Comparison of ENCODE assay signal across 8 mouse cellular contexts in genomic region chr7:19131324-19131848, GRCm38 (mm10). TPM values are rescaled to one million over a fixed set of nuclear protein-coding genes. Genes with fewer than 3 reads are reported as not detected.
DNase-seq lines count a peak whose midpoint lies in the region; ATAC-seq and TF ChIP-seq lines count a peak whose summit lies in the region.

No protein-coding gene starts in this region.

- intact Hi-C loops in gastrocnemius, adult 2 months (cut with DNase I): no loop called here
- intact Hi-C loops in left cerebral cortex, adult 2 months (cut with DNase I): no loop called here

- no peaks in the 10 kb centered on the region; the same call in 1 of the 2 replicates for H3K4me1 ChIP-seq in hindbrain, postnatal 0 days (ENCODE audit: insufficient read depth, low read length)

- peak; percentile 100 for DNase-seq in ZHBTc4 (ENCODE audit: low read depth, low spot score)
- peak; percentile 99 for DNase-seq in gastrocnemius, adult 2 months
- DNase-seq in hindbrain, postnatal 0 days (ENCODE audit: low spot score): peak; percentile 99
- peak; percentile 94 to 96 for DNase-seq in left cerebral cortex, adult 2 months (ENCODE audit: extremely low spot score in 1 of 2, low spot score in 2 of 2)
- DNase-seq in right cerebral cortex, adult 2 months (ENCODE audit: low spot score in 2 of 2): peak; percentile 95 to 96
- peak; percentile 98 for DNase-seq in urinary bladder, postnatal 14 days (ENCODE audit: low spot score)

- peak overlapping the region; percentile 77 for H3K4me3 ChIP-seq in gastrocnemius, adult 2 months
- H3K4me3 ChIP-seq in hindbrain, postnatal 0 days (ENCODE audit: low read length): peak overlapping the region; percentile 40
- H3K4me3 ChIP-seq in left cerebral cortex, adult 2 months: peak overlapping the region; percentile 45

- peak; percentile 87 for TF ChIP-seq CTCF in gastrocnemius, adult 2 months (IDR thresholded peaks at IDR 0.05)
- TF ChIP-seq CTCF in hindbrain, postnatal 0 days (IDR thresholded peaks at IDR 0.05; ENCODE audit: low read depth): peak; percentile 81
- TF ChIP-seq CTCF in left cerebral cortex, adult 2 months (IDR thresholded peaks at IDR 0.05): peak; percentile 90

- WGBS in hindbrain, postnatal 0 days: under 1% methylated on average over 39 of the region's 39 CpGs

- no peaks in the 10 kb centered on the region for H3K27me3 ChIP-seq in hindbrain, postnatal 0 days (ENCODE audit: insufficient read depth, low read length)

- H3K9ac ChIP-seq in hindbrain, postnatal 0 days (replicated peaks; ENCODE audit: low read length): peak overlapping the region; percentile 44

- H3K36me3 ChIP-seq in hindbrain, postnatal 0 days (ENCODE audit: insufficient read depth, low read length): no peaks in the 10 kb centered on the region; the same call in 1 of the 2 replicates

- H3K9me3 ChIP-seq in hindbrain, postnatal 0 days (ENCODE audit: low read length): no peaks in the 10 kb centered on the region

- H3K27ac ChIP-seq in gastrocnemius, adult 2 months: peak overlapping the region; percentile 93
- peak overlapping the region; percentile 86 for H3K27ac ChIP-seq in hindbrain, postnatal 0 days
- peak overlapping the region; percentile 95 for H3K27ac ChIP-seq in left cerebral cortex, adult 2 months

- H3K4me2 ChIP-seq in hindbrain, postnatal 0 days (ENCODE audit: low read depth, low read length): peak overlapping the region; percentile 64

- ATAC-seq in common myeloid progenitor, adult 5-6 weeks (replicated peaks; ENCODE audit: low read depth, poor library complexity, severe bottlenecking): peak; percentile 99
- ATAC-seq in hindbrain, postnatal 0 days: peak; percentile 99
- ATAC-seq in megakaryocyte, adult 5-6 weeks (ENCODE audit: poor library complexity, severe bottlenecking): peak; percentile 100

RNA-seq across cellular contexts. Expression of gene Fbxo46, which starts 11.7 kb away (rescaled TPM):
- 5.7 and 6.6 TPM in 2 replicates for total RNA-seq in common myeloid progenitor, adult 5-6 weeks (2017)
- 1 to 10 TPM; 2.3 to 3.0 TPM for total RNA-seq in gastrocnemius, adult 2 months (2021)
- total RNA-seq in hindbrain, postnatal 0 days (2014; rRNA removed): 19.6 and 23.8 TPM in 2 replicates
- 7.7 and 9.0 TPM in 2 replicates for polyA plus RNA-seq in hindbrain, postnatal 0 days (2015; fragmentation: Nextera tagmentation; extraction: Ambion mirVana)
- 10 to 100 TPM; 13.4 to 14.3 TPM for total RNA-seq in left cerebral cortex, adult 2 months (2021)
- 1.5 and 1.9 TPM in 2 replicates for total RNA-seq in megakaryocyte, adult 5-6 weeks (2015)
- 6.5 and 6.9 TPM in 2 replicates for total RNA-seq in megakaryocyte, adult 5-6 weeks (2017)

RNA-seq across cellular contexts. Expression of gene Gm4969, which starts 13.2 kb away (rescaled TPM):
- 0.68 and 1.5 TPM in 2 replicates for total RNA-seq in common myeloid progenitor, adult 5-6 weeks (2017)
- total RNA-seq in gastrocnemius, adult 2 months (2021): not detected
- 4.6 and 6.3 TPM in 2 replicates for total RNA-seq in hindbrain, postnatal 0 days (2014; rRNA removed)
- polyA plus RNA-seq in hindbrain, postnatal 0 days (2015; fragmentation: Nextera tagmentation; extraction: Ambion mirVana): 7.7 and 7.9 TPM in 2 replicates
- under 1 TPM; 0.21 to 0.27 TPM for total RNA-seq in left cerebral cortex, adult 2 months (2021)
- total RNA-seq in megakaryocyte, adult 5-6 weeks (2015): 0.05 TPM in 1 of 2 replicates, not detected in the other
- total RNA-seq in megakaryocyte, adult 5-6 weeks (2017): 0.29 TPM in 1 of 2 replicates, not detected in the other

RNA-seq across cellular contexts. Expression of gene Qpctl, which starts 17.7 kb away (rescaled TPM):
- total RNA-seq in common myeloid progenitor, adult 5-6 weeks (2017): 3.7 and 5.4 TPM in 2 replicates
- 1 to 10 TPM; 2.0 TPM for total RNA-seq in gastrocnemius, adult 2 months (2021)
- 17.3 and 18.3 TPM in 2 replicates for total RNA-seq in hindbrain, postnatal 0 days (2014; rRNA removed)
- 24.7 and 25.5 TPM in 2 replicates for polyA plus RNA-seq in hindbrain, postnatal 0 days (2015; fragmentation: Nextera tagmentation; extraction: Ambion mirVana)
- total RNA-seq in left cerebral cortex, adult 2 months (2021): 10 to 100 TPM; 14.8 to 16.3 TPM
- total RNA-seq in megakaryocyte, adult 5-6 weeks (2015): 6.6 and 7.9 TPM in 2 replicates
- total RNA-seq in megakaryocyte, adult 5-6 weeks (2017): 3.5 and 4.5 TPM in 2 replicates

RNA-seq across cellular contexts. Expression of gene Snrpd2, which starts 18.1 kb away (rescaled TPM):
- 73.5 and 79.5 TPM in 2 replicates for total RNA-seq in common myeloid progenitor, adult 5-6 weeks (2017)
- 10 to 100 TPM; 49.7 to 58.0 TPM for total RNA-seq in gastrocnemius, adult 2 months (2021)
- 34.1 and 42.9 TPM in 2 replicates for total RNA-seq in hindbrain, postnatal 0 days (2014; rRNA removed)
- polyA plus RNA-seq in hindbrain, postnatal 0 days (2015; fragmentation: Nextera tagmentation; extraction: Ambion mirVana): 114 and 118 TPM in 2 replicates
- total RNA-seq in left cerebral cortex, adult 2 months (2021): 10 to 100 TPM; 69.8 to 73.3 TPM
- total RNA-seq in megakaryocyte, adult 5-6 weeks (2015): 44.2 and 53.7 TPM in 2 replicates
- total RNA-seq in megakaryocyte, adult 5-6 weeks (2017): 28.3 and 32.4 TPM in 2 replicates

RNA-seq across cellular contexts. Expression of gene Gipr, which starts 34.5 kb away (rescaled TPM):
- not detected in 2 replicates for total RNA-seq in common myeloid progenitor, adult 5-6 weeks (2017)
- not detected for total RNA-seq in gastrocnemius, adult 2 months (2021)
- total RNA-seq in hindbrain, postnatal 0 days (2014; rRNA removed): 2.0 and 3.0 TPM in 2 replicates
- polyA plus RNA-seq in hindbrain, postnatal 0 days (2015; fragmentation: Nextera tagmentation; extraction: Ambion mirVana): 0.85 and 1.3 TPM in 2 replicates
- 1 to 10 TPM; 1.8 to 1.9 TPM for total RNA-seq in left cerebral cortex, adult 2 months (2021)
- total RNA-seq in megakaryocyte, adult 5-6 weeks (2015): not detected in 2 replicates
- not detected in 2 replicates for total RNA-seq in megakaryocyte, adult 5-6 weeks (2017)

Comparison
In these comparisons a context has a peak if more than half of its experiments do, and no peak if none do; other contexts are left out.
1. Peak in every context shown above with its lines: DNase-seq, ATAC-seq, H3K4me3 ChIP-seq and H3K27ac ChIP-seq.